Mouse (Mus musculus) hematopoietic stem cell, adult 5-6 weeks (primary cell): Measurements from ENCODE around the gene Dgkh. TPM values are rescaled to one million over a fixed set of nuclear protein-coding genes. Genes with fewer than 3 reads are reported as not detected.
A peak's percentile ranks its signal among the peaks of the same experiment; 100 is the strongest.

Experiments used
- ATAC-seq, 2 experiments: fragments of 125-278 bp in 1 of 2; replicated peaks in 1 of 2; 2 replicates each; pipeline ENCODE4 v1.8.0; 2016 to 2017; ENCODE audit warnings: inconsistent platforms in 2 of 2, mild to moderate bottlenecking in 2 of 2, moderate number of reproducible peaks in 2 of 2, low read depth in 1 of 2, moderate TSS enrichment in 1 of 2; ENCODE audit not compliant: low FRiP score in 2 of 2, poor library complexity in 2 of 2, severe bottlenecking in 2 of 2, insufficient read depth in 1 of 2, low TSS enrichment in 1 of 2
- total RNA-seq: library from RNA; stranded (forward); fragments of 172-1452, 232-1000 nt; gene quantifications from 2 replicates; pipeline ENCODE4 v1.2.3, GENCODE M21; 2017

Gene Dgkh
- total RNA-seq, 1 experiment from 2014 or later, result 1.9 TPM

DNA sequence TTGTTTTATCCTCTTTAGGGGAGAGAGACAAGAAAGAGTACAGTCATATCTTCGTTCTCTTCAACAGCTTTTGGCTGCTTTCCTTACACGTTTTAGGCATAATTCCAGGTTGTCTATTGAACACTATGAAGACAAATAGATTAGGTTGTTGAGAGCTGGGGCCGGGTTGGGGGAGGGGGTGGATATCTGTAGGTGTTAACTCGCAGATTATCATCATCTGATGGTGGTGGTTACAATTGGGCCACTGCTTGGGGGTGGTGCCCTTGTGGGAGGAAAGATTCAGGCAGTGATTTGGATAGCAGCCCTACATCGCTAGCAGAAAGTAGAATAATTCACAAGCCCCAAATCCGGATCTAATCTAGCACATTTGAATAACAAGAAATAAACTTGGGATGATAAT is 195.0 kb downstream of the Dgkh start:
- ATAC-seq, result no peak

DNA sequence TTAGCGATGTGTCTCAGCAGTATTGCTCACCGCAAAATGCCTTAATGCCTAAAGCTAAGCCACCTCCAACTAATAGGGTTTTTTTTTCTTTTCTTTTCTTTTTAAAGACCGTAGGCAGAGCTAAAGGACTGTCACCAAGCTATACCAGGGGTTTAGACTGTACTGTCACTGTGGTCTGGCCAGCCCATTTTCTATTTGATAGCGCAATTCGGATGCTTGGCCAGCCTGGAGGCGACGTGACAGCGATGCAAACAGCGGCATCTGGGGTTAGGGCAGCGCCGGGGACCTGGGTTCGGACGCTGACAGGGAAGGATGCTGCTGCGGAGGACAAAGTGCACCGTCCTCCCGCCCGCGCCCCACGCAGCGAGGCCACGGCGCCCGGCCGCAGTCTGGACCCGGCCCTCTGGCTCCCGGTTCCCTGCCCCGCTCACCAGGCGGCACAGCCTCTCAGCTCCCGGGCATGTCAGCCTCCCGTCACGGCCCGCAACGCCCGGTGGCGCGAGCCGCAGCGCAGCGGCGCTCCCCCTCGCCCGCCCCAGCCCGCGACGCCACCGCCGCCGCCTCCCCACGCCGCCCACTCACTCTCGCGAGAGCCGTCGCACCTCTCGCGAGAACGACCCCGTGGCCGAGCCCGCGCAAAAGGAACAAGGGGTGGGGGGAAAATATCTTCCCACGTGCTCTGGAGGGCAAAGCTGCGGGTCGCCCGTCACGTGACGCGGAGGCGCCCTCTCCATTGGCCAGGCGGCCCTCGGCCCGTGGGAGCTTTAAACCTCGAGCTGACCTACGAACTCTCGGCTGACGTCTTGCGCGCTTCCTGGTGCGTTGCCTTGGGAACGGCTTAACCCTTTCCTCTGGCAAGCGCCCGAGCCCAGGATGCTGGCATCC is 196.1 kb downstream of the Dgkh start, which contains the start of gene Akap11:
Gene Akap11 (minus strand): TSS at position 528 of the 885 bp plus-strand sequence.
- peak; percentile 91 to 95 for ATAC-seq

DNA sequence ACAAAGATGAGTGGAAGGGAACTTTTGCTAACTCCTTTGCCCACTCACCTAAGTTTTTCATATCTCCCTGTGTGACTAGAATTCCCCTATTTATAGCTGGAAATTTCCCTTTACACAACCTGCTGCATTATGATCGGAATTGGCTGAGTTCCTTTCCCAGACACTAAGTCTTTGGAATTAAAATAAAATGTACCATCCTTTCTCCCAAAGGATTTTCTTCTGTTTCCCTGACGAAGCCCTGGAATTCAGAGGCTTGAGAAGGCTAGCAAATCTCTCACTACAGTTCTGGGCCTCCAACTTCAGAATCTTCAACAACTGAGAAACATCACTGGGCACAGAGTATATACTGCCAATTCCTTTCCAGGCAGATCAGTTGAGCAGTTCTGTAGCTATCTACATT is 197.2 kb downstream of the Dgkh start:
- ATAC-seq, result no peak

DNA sequence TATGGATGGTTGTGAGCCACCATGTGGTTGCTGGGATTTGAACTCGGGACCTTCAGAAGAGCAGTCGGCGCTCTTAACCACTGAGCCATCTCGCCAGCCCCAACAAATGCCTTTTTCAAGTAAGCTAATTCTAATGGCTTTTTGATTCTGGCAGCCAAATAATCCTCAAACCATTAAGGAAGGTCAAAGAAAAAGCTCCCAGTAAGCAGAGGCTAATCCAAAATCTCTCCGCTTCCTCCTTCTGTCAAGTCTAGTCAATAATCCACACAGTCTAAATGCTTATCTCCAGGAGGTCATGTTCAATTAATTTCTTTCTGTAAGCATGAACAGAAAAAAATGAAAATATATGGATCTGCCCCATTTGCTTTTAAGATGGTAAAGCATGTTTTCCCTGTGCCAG is 197.9 kb downstream of the Dgkh start:
- no peak for ATAC-seq

DNA sequence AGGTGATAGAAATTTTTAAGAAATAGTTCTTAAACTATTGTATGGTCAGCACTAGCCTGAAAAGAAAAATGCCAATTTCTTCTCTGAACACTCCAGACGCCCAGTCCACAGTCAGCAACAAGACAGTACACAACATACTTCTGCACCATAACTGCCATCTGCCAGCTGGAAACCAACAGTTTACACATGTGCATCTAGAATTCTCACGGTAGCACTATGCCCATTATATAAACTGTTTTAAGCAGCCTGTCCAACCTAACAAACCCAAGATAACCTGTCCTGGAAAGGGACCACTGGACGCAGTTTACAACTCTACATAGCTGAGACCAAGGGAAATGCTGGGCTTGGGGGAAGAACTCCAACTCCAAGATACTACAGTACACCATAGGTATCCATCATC is 198.9 kb downstream of the Dgkh start:
- ATAC-seq, result no peak

DNA sequence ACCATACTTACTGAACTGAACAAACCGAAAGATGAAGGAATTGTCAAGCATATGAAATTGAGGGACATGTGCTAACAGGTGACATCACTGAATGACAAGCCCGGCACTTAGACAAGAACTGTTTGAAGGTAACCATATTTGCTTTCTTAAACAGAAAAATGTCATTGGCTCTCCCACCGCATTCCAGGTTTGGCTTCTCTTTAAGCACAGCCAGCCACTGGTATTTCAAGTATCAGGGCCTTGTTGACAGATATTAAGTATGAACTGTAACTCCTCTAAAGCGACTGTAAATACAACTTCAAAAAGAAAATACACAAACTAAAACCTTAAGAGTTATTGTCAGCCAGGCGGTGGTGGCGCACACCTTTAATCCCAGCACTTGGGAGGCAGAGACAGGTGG is 200.2 kb downstream of the Dgkh start:
- ATAC-seq, result no peak

DNA sequence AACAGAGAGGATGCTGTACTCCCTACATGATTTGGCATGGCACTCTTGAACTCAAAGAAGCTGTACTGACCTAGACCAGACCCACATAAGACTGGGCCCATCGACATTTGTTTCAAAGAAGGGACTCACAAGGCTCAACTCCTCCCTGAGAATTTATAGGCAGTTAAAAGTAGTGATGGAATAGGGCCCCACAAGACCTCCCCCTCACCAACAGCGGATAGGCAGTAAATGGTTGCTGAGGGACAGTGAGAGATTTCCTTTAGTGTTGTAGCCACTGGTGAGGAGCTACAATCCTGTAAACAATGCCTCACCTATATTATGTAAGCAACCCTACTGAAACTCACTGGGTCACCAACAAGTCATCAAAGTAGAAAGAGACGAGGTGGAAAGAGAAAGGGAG is 202.3 kb downstream of the Dgkh start:
- ATAC-seq, result no peak

DNA sequence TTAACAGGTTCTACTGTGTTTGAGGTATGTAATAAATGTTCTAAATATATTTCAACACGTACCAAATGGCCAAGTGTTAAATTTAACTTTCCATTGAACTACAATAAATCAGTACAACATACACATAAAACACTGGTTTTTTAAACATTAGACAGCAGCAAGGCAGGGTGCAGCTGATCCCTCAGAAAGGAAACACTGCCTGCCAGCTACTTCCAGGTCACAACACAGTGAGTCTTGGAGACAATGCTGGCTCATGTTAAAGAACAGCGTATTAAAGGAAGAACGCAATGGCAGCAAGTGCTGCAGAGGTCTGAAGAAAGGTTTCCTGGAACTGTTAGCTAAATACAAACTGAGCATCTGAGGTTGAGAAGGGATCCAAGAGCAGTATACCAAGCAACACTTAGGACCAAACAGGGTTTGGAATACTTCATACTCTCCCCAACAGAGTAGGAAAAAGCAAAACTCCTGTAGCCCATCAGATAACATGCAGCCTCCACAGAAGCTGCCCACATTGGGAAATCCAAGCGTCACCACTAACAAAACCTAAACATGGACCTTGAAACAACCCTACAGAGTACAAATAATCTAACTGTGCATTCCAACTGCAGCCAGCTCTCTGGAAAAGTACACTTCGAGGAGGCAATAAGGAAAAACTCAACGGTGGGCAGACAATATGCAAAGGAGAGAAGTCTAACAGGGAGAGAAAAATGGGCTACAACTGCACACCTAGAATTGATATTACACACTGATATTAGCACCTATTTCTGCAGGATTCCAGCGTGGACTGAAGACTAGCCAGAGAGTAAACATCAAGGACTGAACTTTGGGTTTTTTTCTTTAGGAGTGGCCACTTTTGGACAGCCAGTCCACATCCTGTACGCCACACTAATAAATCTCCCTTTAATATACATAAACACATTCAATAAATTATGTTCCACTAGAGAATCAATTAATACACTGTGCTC is 203.8 kb downstream of the Dgkh start:
- ATAC-seq, result no peak

DNA sequence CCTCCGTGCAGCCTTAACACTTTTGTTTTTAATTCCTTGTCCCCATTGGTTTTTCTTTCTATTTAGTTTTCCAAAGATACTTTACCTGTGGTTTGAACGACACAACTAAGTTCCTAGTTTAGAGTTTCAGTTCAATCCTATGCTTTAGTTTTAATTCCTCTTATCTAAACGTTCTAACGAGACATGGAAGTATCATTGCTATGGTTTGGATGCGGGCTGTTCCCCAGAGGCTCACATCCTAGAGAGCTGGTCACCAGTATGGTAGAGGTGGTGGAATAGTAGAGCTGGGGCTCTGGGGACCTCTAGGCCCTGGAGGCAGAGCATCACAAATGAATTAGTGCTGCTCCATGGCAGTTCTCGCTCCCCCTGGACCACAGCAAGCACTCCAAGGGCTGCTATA is 205.7 kb downstream of the Dgkh start:
- no peak for ATAC-seq

DNA sequence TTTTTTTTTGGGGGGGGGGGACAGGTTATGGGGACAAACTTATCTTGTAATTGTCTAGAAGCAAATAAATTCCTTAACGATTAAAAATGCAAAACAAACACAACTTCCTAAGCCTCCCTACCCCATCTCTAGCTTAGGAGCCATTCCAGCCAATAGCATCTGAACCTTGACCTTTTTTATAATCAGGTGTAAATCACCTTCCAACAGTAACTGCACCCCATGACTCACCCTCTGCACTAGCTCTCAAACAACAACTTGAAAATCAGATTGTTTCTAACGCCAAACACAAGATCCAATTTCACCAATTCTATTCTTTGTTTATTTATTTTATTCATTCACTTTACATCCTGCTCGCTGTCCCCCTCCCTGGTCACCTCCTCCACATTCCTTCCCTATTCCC is 206.1 kb downstream of the Dgkh start:
- ATAC-seq, result no peak

DNA sequence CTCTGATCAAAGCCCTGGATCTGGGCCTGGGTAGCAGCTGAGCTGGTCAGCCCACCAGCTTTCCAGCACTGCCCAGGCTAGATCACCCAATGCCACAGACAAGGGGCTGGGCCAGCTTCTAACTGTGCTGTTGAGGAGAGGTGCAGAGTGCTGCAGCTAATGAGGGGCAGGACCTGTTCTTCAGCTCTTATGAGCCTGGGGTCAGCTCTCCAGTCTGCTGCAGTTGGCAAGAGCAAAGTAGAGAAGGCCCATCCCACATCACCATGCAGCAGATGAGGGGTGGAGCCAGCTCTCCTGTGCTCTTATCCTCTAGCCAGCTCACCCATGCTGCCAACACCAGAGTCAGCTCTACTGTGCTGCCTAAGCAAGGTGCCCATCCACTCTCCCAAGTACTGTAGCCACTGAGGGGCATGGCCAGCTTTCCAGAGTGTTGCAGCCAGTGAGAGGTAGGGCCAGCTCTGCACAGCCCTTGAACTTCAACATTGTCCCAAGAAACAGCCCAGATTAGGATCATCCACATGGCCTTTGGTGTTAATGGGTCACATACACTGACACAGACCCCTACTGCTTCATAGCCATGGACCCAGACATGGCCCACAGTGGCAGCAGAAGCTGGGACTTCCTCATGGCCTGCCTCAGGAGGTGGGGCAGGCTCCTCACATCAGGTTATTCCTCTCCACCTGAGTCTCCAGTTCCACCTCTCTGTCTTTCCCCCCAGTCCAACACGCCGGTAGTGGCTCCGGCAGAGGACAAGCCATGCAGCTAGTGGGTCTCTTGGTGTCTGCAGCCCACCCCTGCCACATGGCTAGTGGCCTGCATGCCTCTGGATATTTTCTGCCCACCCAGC is 206.7 kb downstream of the Dgkh start:
- no peak for ATAC-seq

DNA sequence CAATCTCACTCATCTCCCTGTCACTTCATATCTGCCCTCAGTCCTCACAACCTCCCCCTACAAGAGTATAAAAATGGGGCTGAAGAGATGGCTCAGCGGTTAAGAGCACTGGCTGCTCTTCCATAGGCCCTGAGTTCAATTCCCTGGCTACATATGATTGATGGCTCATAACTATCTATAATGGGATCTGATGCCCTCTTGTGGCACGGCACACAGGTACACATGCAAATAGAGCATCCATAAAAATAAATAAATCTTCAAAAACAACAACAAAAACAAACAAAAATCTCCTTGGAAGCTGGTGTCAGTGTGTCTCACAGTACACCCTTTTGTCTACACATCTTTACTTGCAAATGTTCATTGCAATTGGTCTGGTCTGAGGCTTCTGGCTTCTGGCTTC is 207.5 kb downstream of the Dgkh start:
- ATAC-seq, result no peak

DNA sequence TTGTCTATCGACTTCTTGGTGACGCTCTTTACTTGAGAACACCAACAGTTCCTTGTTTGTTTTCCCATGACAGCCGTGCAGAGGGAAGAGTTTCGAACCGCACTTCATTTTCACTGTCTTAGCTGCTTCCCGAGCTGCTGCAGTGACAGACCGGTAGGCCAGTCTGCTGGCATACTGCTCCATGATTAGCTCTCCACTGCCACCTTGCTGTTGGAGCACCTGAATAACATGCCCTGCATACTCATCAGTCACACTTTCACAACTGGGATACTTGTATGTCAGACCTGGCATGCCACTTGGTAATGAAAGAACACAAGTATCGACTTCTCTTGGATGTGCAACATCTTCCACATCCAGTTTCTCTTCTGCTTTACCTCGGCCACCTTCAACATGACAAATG is 221.9 kb downstream of the Dgkh start:
- no peak for ATAC-seq

DNA sequence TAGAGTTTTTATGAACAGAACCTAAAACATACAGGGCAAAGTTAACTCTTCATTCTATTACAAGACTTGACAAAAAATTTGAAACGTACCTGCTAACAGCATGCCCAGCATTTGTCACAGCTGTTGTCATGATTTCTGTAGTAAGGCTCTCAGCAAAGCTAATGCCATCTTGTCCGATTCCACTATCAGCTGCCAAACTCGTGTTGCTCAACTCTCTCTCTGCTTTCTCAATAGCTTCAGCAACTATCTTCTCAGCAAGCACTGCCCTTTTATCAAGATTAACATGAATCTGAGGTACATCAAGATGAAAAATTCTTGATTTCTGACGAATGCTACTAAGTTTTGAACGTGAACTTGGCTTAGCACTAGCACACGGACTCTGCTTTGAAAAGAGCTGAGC is 222.8 kb downstream of the Dgkh start:
- no peak for ATAC-seq
